Mouse (Mus musculus) hindbrain, embryonic 11.5 days (tissue): ENCODE results near the gene Mapk8ip2. TPM values are rescaled to one million over a fixed set of nuclear protein-coding genes. Genes with fewer than 3 reads are reported as not detected.

Source experiments
- ATAC-seq: fragments of 200-750 bp; cut with Nextera tagmentation; 2 replicates; pipeline ENCODE4 v1.8.0; 2017; ENCODE audit warnings: mild to moderate bottlenecking, moderate TSS enrichment, moderate library complexity; ENCODE audit not compliant: low FRiP score
- DNase-seq: peaks from one replicate; pipeline ENCODE4 v3.0.0-alpha.2; 2015; ENCODE audit warnings: low spot score
- H3K27ac ChIP-seq: fragments of 300-500 bp; sonication (generic); 2 replicates; pipeline ENCODE4 v1.5.1; 2014; ENCODE audit warnings: mild to moderate bottlenecking, low read depth, low read length
- H3K27me3 ChIP-seq: fragments of 300-500 bp; sonication (generic); 2 replicates; pipeline ENCODE4 v1.6.1; 2014; ENCODE audit warnings: mild to moderate bottlenecking, low read length, moderate library complexity, mixed read lengths; ENCODE audit not compliant: control insufficient read depth, insufficient read depth
- H3K36me3 ChIP-seq: fragments of 300-500 bp; sonication (generic); 2 replicates; pipeline ENCODE4 v1.6.1; 2014; ENCODE audit warnings: mild to moderate bottlenecking, low read length, moderate library complexity, mixed read lengths; ENCODE audit not compliant: control insufficient read depth, insufficient read depth
- H3K4me1 ChIP-seq: fragments of 300-500 bp; sonication (generic); replicated peaks from 2 replicates; pipeline ENCODE4 v1.6.1; 2014; ENCODE audit warnings: low read length, mixed read lengths; ENCODE audit not compliant: control insufficient read depth, insufficient read depth
- H3K4me2 ChIP-seq: fragments of 300-500 bp; sonication (generic); replicated peaks from 2 replicates; pipeline ENCODE4 v1.6.1; 2014; ENCODE audit warnings: mild to moderate bottlenecking, low read depth, low read length
- H3K4me3 ChIP-seq: fragments of 300-500 bp; sonication (generic); 2 replicates; pipeline ENCODE4 v1.5.1; 2014; ENCODE audit warnings: low read depth, low read length
- H3K9ac ChIP-seq: fragments of 300-500 bp; sonication (generic); 2 replicates; pipeline ENCODE4 v1.6.1; 2014; ENCODE audit warnings: low read depth, low read length
- H3K9me3 ChIP-seq: fragments of 300-500 bp; sonication (generic); 2 replicates; pipeline ENCODE4 v1.6.1; 2016; ENCODE audit warnings: low read length; ENCODE audit not compliant: control insufficient read depth
- WGBS: fragments of 180-500 bp; shearing (Covaris S2); extraction: QIAGEN DNeasy Blood & Tissue Kit; methylation state at CpG from one replicate; pipeline ENCODE4 v1.1.7; 2014; 5-methylcytosine and 5-hydroxymethylcytosine counted together
- polyA plus RNA-seq: library from polyadenylated mRNA; unstranded; fragments of >200 nt; fragmentation: Nextera tagmentation; extraction: Ambion mirVana; gene quantifications from 2 replicates; pipeline ENCODE4 v1.2.1, GENCODE M21; 2014

Gene Mapk8ip2
- polyA plus RNA-seq, 1 experiment from 2014 or later = 22.4 TPM

DNA sequence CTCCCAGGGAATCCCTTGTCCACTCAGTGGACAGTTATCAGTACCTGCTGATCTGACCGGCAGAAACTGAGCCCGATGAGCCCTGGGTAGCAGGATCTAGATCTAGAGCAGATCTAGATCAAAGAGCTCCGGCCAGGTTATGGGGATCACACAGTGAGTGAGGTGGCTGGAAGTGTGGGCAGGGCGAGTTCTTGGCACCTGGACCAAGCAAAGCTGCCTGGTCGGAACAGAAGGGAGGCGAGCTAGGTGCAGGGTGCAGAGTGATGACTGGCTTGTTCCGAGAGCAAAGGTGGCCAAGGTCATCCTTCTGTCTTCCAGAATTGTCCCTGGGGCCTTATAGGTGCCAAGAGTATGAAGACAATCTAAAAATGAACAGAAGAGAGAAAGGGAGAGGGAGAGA lies 6.1 kb downstream of the Mapk8ip2 start:
- H3K4me3 ChIP-seq = no peak overlapping the region
- H3K27me3 ChIP-seq = no peaks in the 10 kb centered on the region
- peaks cover 13% of the 10 kb centered on the region; the same call in 1 of the 2 replicates for H3K36me3 ChIP-seq
- H3K4me2 ChIP-seq = no peak overlapping the region
- no peak for ATAC-seq
- no peak for DNase-seq
- H3K9ac ChIP-seq = no peak overlapping the region
- no peaks in the 10 kb centered on the region for H3K9me3 ChIP-seq
- peaks cover 8% of the 10 kb centered on the region; the same call in 1 of the 2 replicates for H3K4me1 ChIP-seq
- WGBS = 92% methylated on average over 7 of the region's 7 CpGs
- no peak overlapping the region for H3K27ac ChIP-seq

DNA sequence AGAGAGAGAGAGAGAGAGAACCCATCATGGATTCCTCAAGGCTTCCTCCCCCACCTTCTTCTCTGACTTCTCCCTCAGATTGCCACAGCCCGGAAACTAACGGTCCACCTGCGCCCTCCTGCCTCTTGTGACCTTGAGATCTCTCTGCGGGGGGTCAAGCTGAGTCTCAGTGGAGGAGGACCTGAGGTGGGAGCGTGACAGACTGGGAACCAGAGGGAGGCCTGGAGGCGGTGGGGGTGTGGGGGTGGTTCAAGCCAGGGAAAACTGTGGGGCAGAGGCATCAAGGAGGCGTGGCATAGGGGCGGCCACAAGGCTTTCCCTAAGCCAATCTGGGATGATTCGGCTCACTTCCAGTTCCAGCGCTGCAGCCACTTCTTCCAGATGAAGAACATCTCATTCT lies 6.6 kb downstream of the Mapk8ip2 start:
- ATAC-seq (no peak), DNase-seq (no peak)
- H3K4me3 ChIP-seq = no peak overlapping the region
- no peak overlapping the region for H3K27ac ChIP-seq
- H3K9ac ChIP-seq = no peak overlapping the region
- 76% methylated on average over 10 of the region's 10 CpGs for WGBS
- H3K27me3 ChIP-seq = no peaks in the 10 kb centered on the region
- H3K36me3 ChIP-seq = peaks cover 13% of the 10 kb centered on the region; the same call in 1 of the 2 replicates
- peaks cover 5% of the 10 kb centered on the region; the same call in 1 of the 2 replicates for H3K4me1 ChIP-seq
- H3K9me3 ChIP-seq = no peaks in the 10 kb centered on the region
- H3K4me2 ChIP-seq = no peak overlapping the region

DNA sequence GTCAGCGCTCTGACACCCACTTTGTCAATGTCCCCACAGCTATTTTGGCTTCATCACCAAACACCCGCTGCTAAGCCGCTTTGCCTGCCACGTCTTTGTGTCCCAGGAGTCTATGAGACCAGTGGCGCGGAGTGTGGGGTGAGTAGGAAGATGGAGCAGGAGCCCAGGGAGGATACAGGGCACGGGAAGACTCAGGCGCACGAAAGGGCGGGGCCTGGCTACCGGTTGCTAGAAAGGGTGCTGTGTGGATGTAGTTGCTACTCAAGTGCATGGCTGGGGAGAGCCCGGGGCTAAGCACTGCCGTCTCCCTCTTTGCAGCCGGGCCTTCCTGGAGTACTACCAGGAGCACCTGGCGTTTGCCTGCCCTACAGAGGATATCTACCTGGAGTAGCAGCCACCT lies 7.6 kb downstream of the Mapk8ip2 start:
- ATAC-seq = no peak
- H3K27me3 ChIP-seq = no peaks in the 10 kb centered on the region
- DNase-seq = no peak
- WGBS = 81% methylated on average over 15 of the region's 15 CpGs
- no peak overlapping the region for H3K9ac ChIP-seq
- no peak overlapping the region for H3K4me3 ChIP-seq
- H3K4me1 ChIP-seq = no peaks in the 10 kb centered on the region
- no peaks in the 10 kb centered on the region for H3K9me3 ChIP-seq
- H3K4me2 ChIP-seq = no peak overlapping the region
- peaks cover 13% of the 10 kb centered on the region; the same call in 1 of the 2 replicates for H3K36me3 ChIP-seq
- no peak overlapping the region for H3K27ac ChIP-seq

DNA sequence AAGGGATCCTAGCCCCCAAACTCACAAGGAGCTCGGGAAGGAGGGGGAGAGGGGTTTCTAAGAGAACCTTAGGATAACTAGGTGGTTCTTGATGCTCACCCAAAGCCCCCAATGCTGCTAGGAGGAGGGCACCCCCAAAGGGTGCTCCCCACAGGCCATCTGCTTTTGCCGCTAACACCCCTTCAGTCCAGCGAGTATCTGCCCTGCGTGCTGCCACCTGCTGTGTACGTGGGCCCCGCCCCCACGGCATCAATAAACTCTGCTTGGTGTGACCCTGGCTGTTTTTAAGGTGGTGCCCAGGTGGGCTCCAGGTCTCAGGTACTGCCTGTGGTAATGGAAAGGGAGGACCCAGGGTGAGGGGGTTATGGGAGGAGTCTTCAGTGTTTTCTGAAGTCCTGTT lies 8.5 kb downstream of the Mapk8ip2 start:
- Histone ChIP-seq H3K27me3 (no peaks in the 10 kb centered on the region), H3K36me3 (peaks cover 12% of the 10 kb centered on the region; the same call in 1 of the 2 replicates), H3K27ac (no peak overlapping the region), H3K4me3 (no peak overlapping the region), H3K9me3 (no peaks in the 10 kb centered on the region), H3K4me2 (no peak overlapping the region), H3K4me1 (no peaks in the 10 kb centered on the region), H3K9ac (no peak overlapping the region)
- ATAC-seq (no peak), DNase-seq (no peak)
- WGBS = 80% methylated on average over 7 of the region's 7 CpGs

DNA sequence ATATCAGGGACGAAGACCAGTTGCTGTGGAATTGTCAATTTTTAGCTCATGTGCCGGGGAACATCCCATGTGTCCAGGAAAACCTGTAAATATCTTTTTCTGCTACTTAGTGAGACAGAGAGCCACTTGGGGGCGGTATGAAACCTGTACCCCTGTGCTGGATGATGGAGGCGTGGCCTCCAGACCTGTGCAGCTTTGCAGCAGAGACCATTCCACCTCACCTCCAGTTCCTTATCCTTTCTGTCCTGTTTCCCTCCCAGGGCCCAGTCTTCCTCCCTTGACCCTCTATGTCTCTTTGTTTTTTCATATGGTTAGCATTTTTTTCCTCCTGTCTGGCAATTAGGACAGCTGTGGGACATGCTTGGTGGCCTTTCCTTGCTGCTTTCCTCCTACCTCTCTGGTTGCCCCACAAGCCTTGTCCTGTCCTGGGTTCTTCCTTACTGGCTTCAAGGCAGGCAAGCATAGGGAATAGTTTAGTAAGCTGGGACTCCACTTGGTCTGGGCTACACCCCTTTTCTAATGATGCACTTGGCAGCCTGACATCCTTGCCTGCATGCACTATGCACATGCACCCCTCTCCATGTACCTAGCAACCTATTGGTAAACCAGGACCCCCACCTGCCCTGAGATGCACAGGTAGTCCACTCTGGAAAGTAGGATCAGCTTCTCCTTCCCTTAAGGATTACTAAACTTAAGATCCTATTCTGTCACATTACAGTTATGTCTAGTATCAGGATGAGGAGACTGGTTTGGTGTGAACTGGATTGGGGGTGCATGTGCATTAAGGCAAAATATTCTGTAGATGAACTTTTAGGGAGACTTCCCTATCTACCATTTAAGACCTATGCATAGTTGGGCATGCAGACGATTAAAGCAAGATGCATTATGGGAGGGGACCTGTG lies 9.9 kb downstream of the Mapk8ip2 start:
- Histone ChIP-seq H3K27me3 (no peaks in the 10 kb centered on the region), H3K4me2 (no peak overlapping the region), H3K9ac (no peak overlapping the region), H3K4me1 (no peaks in the 10 kb centered on the region), H3K36me3 (peaks cover 7% of the 10 kb centered on the region; the same call in 1 of the 2 replicates), H3K27ac (no peak overlapping the region), H3K9me3 (no peaks in the 10 kb centered on the region), H3K4me3 (no peak overlapping the region)
- DNase-seq (no peak), ATAC-seq (no peak)
- 67% methylated on average over 5 of the region's 5 CpGs for WGBS

DNA sequence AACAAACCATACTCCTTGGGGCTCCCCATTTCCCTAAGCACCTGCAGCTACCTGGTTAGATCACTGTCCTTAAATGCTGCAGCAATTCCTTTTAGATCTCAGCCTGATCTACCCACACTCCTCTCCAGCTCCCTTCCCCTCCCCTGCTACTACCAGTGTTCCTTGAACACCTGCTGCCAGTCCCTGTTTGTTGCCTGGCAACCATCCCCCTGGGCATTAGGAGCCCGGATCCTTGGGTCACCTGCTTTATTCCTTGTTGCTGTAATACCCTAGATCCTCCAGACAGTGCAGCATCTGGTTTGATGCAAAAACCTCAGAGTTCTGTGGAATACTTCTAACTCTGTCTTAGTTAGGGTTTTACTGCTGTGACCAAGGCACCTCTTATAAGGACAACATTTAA lies 11.3 kb downstream of the Mapk8ip2 start:
- no peaks in the 10 kb centered on the region for H3K27me3 ChIP-seq
- H3K4me1 ChIP-seq = no peaks in the 10 kb centered on the region
- H3K36me3 ChIP-seq = peaks cover 7% of the 10 kb centered on the region; the same call in 1 of the 2 replicates
- DNase-seq = peak; percentile 57
- no peak overlapping the region for H3K27ac ChIP-seq
- no peak overlapping the region for H3K4me2 ChIP-seq
- ATAC-seq = 0 out of 2 replicates have a peak, but pooled peaks have one; percentile 31
- H3K9me3 ChIP-seq = no peaks in the 10 kb centered on the region
- WGBS = 13% methylated on average over 1 of the region's 1 CpGs
- no peak overlapping the region for H3K4me3 ChIP-seq
- no peak overlapping the region for H3K9ac ChIP-seq

DNA sequence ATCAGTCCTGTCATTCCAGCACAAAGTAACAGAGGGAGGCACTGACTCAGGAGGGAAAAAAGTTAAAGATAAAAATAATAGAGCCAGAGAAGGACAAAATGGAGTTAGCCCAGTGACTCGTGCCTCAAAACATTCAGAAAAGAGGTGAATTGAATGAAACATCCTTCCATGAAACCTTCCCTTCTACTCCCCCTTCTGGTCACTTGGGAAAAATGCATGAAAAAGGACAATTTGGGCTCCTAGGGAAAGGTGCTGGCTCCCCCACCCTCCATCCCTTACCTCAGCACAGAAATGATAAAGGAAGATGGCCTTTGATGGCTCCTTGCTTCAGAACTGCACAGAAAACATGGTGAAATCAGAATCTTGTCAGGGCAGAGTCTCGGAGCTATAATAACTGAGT lies 14.9 kb downstream of the Mapk8ip2 start:
- Histone ChIP-seq H3K27me3 (no peaks in the 10 kb centered on the region), H3K4me3 (no peak overlapping the region), H3K9ac (no peak overlapping the region), H3K4me1 (no peaks in the 10 kb centered on the region), H3K36me3 (no peaks in the 10 kb centered on the region), H3K9me3 (no peaks in the 10 kb centered on the region), H3K4me2 (no peak overlapping the region), H3K27ac (no peak overlapping the region)
- DNase-seq (peak; percentile 55), ATAC-seq (no peak)
- 39% methylated on average over 2 of the region's 2 CpGs for WGBS

DNA sequence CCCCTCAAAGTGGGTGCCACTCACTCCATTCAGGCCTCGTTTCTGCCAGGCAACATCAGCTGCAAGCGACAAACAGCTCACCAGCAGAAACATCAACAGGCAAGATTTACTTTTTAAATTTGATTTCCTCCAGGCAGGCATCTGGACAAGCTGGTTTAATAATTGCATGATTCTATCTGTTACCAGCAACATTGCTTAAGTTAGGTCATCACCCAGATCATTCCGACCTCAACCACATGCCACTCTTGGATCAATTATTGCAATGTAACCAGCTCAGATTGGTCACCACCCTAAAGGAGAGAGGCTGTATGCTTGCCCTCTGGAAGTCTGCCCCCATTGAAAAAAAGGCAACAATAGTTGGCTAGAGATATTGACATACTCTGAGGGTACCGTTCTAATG lies 17.8 kb downstream of the Mapk8ip2 start:
- H3K9ac ChIP-seq = no peak overlapping the region
- no peaks in the 10 kb centered on the region for H3K36me3 ChIP-seq
- H3K4me2 ChIP-seq = no peak overlapping the region
- H3K4me3 ChIP-seq = no peak overlapping the region
- DNase-seq = no peak
- H3K27ac ChIP-seq = no peak overlapping the region
- 0 out of 2 replicates have a peak, but pooled peaks cover 2% of the 10 kb centered on the region for H3K4me1 ChIP-seq
- no peaks in the 10 kb centered on the region for H3K27me3 ChIP-seq
- no peaks in the 10 kb centered on the region for H3K9me3 ChIP-seq
- 93% methylated on average over 4 of the region's 4 CpGs for WGBS
- ATAC-seq = no peak

DNA sequence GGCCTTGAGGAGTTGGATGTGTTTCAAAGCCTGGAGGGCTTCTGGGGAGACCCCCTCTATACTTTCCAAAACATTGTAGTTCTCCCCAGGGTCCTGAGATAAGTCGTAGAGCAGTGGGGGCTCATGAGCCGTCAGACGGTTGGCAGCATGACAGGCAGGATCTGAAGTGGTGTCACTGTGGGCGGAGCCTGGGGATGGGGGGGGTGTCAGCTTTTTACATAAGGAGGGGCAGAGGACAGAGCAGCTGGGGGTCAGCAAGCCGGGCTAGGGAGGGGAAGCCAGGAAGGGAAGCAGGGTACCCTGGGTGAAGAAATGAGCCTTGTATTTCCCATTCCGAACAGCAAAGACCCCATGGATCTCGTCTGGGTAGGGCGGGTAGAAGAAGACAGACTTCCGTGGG lies 19.7 kb downstream of the Mapk8ip2 start:
- H3K27ac ChIP-seq = no peak overlapping the region
- H3K4me2 ChIP-seq = no peak overlapping the region
- 0 out of 2 replicates have a peak, but pooled peaks cover 2% of the 10 kb centered on the region for H3K4me1 ChIP-seq
- H3K9me3 ChIP-seq = no peaks in the 10 kb centered on the region
- no peak overlapping the region for H3K9ac ChIP-seq
- DNase-seq (no peak), ATAC-seq (no peak)
- no peak overlapping the region for H3K4me3 ChIP-seq
- WGBS = 83% methylated on average over 9 of the region's 9 CpGs
- H3K36me3 ChIP-seq = no peaks in the 10 kb centered on the region
- H3K27me3 ChIP-seq = no peaks in the 10 kb centered on the region
